Mouse (Mus musculus): ENCODE measurements around the gene Lgalsl.

GRCm38 (mm10) chr11:20812153-20812887, 18.5 kb downstream of the Lgalsl start:
- TF ChIP-seq MAX (IDR thresholded peaks at IDR 0.05; ENCODE audit: low read length) (no peak), NELFE (IDR thresholded peaks at IDR 0.05; ENCODE audit: low read depth, low read length) (no peak), POLR2A (IDR thresholded peaks at IDR 0.05; ENCODE audit: control insufficient read depth in 1 of 2, insufficient read depth in 1 of 2, low read depth in 1 of 2, low read length in 2 of 2, poor library complexity in 1 of 2) (no peak), USF2 (IDR thresholded peaks at IDR 0.05; ENCODE audit: borderline replicate concordance in 1 of 2, insufficient read depth in 1 of 2, low read depth in 1 of 2, low read length in 2 of 2) (no peak), CTCF (IDR thresholded peaks at IDR 0.05 in 2 of 3, conservative IDR thresholded peaks at IDR 0.05 in 1 of 3; ENCODE audit: control insufficient read depth in 1 of 3, insufficient read depth in 1 of 3, low read depth in 2 of 3, low read length in 3 of 3, poor library complexity in 1 of 3, severe bottlenecking in 1 of 3) (no peak), UBTF (IDR thresholded peaks at IDR 0.05; ENCODE audit: borderline replicate concordance, insufficient read depth, low read depth, low read length) (no peak), NRF1 (IDR thresholded peaks at IDR 0.05; ENCODE audit: insufficient read depth, low read depth, low read length, poor library complexity, severe bottlenecking) (no peak), TBP (IDR thresholded peaks at IDR 0.05; ENCODE audit: low read depth, low read length) (no peak), CHD1 (IDR thresholded peaks at IDR 0.05; ENCODE audit: low read depth, low read length) (no peak), MAFK (IDR thresholded peaks at IDR 0.05; ENCODE audit: borderline replicate concordance, low read depth, low read length) (no peak)

Data from MEL (cell line).